8 mouse cellular contexts compared by ENCODE assay signal in genomic region chr7:139468440-139468839, GRCm38 (mm10).
DNase-seq lines count a peak whose midpoint lies in the region; ATAC-seq and TF ChIP-seq lines count a peak whose summit lies in the region.

No protein-coding gene starts in this region.

- H3K9me3 ChIP-seq in limb, embryonic 14.5 days (ENCODE audit: control insufficient read depth, low read length), result no peaks in the 10 kb centered on the region

- no peak overlapping the region for H3K4me3 ChIP-seq in limb, embryonic 14.5 days (replicated peaks; ENCODE audit: low read length)

- H3K4me2 ChIP-seq in limb, embryonic 14.5 days (replicated peaks; ENCODE audit: low read depth, low read length, severe bottlenecking), result no peak overlapping the region

- no peaks in the 10 kb centered on the region for H3K36me3 ChIP-seq in limb, embryonic 14.5 days (ENCODE audit: control insufficient read depth, insufficient read depth, low read length)

- 39% methylated on average over 2 of the region's 2 CpGs for WGBS in limb, embryonic 14.5 days

- no peaks in the 10 kb centered on the region for H3K27me3 ChIP-seq in limb, embryonic 14.5 days (ENCODE audit: control insufficient read depth, insufficient read depth, low read length)

- H3K4me1 ChIP-seq in limb, embryonic 14.5 days (ENCODE audit: control insufficient read depth, insufficient read depth, low read length), result peaks cover 25% of the 10 kb centered on the region

- 0 out of 2 replicates have a peak, but pooled peaks have one; percentile 32 for ATAC-seq in limb, embryonic 14.5 days (ENCODE audit: low FRiP score, low read depth)
- ATAC-seq in CD4-positive, CD25-positive, alpha-beta regulatory T cell, adult 4 months, result no peak

- no peak for TF ChIP-seq POLR2A in limb, embryonic 14.5 days (IDR thresholded peaks at IDR 0.05; ENCODE audit: borderline replicate concordance, extremely low read depth, insufficient read depth, insufficient read length)

- intact Hi-C loops in gastrocnemius, postnatal 14 days (cut with DNase I; ENCODE audit: low total_unique reads), result no loop called here

- H3K9ac ChIP-seq in limb, embryonic 14.5 days (ENCODE audit: low read depth, low read length, severe bottlenecking), result no peak overlapping the region

- peak overlapping the region; percentile 55; the same call in 1 of the 2 replicates for H3K27ac ChIP-seq in limb, embryonic 14.5 days (replicated peaks; ENCODE audit: low read depth, low read length)

- peak; percentile 42 to 46 for DNase-seq in cerebellum, postnatal 10 days
- no peak for DNase-seq in cerebellum, adult 8-10 months
- DNase-seq in 3T3-L1 (ENCODE audit: low read depth, low spot score), result peak; percentile 62
- DNase-seq in gastrocnemius, postnatal 14 days, result peak; percentile 38
- DNase-seq in limb, embryonic 14.5 days (ENCODE audit: low spot score), result peak; percentile 29
- no peak for DNase-seq in thymus, postnatal 25 days
- no peak for DNase-seq in thymus, postnatal 0 days (ENCODE audit: low spot score)

Comparison
In these comparisons a context has a peak if more than half of its experiments do, and no peak if none do; other contexts are left out.
1. DNase-seq: peak in cerebellum, postnatal 10 days (2 of 2), 3T3-L1 (single experiment), gastrocnemius, postnatal 14 days (single experiment) and limb, embryonic 14.5 days (single experiment); none in cerebellum, adult 8-10 months (single experiment), thymus, postnatal 25 days (single experiment) and thymus, postnatal 0 days (single experiment).